Comparison of ENCODE assay signal across 8 mouse cellular contexts in genomic region chr15:85969707-85970153, GRCm38 (mm10).
DNase-seq lines count a peak whose midpoint lies in the region; ATAC-seq and TF ChIP-seq lines count a peak whose summit lies in the region.

No protein-coding gene starts in this region.

- DNase-seq in liver, adult 2 months (ENCODE audit: extremely low read depth, low read depth, low spot score): peak; percentile 40
- peak; percentile 46 to 80 for DNase-seq in adrenal gland, postnatal 36 days
- peak; percentile 86 for DNase-seq in kidney, postnatal 10 days
- DNase-seq in midbrain, postnatal 0 days (ENCODE audit: low spot score): peak; percentile 80
- DNase-seq in B cell, adult 2 months: no peak

- TF ChIP-seq POLR2A in liver, adult 2 months (IDR thresholded peaks at IDR 0.05; ENCODE audit: extremely low read depth, insufficient read depth, low read length): no peak

- H3K36me3 ChIP-seq in liver, adult 2 months (ENCODE audit: control insufficient read depth, insufficient read depth, low read length): no peaks in the 10 kb centered on the region
- H3K36me3 ChIP-seq in liver, embryonic 12.5 days: no peaks in the 10 kb centered on the region
- H3K36me3 ChIP-seq in heart, embryonic 15.5 days: no peaks in the 10 kb centered on the region
- no peaks in the 10 kb centered on the region for H3K36me3 ChIP-seq in midbrain, postnatal 0 days (ENCODE audit: insufficient read depth, low read length)

- H3K9me3 ChIP-seq in liver, embryonic 12.5 days (replicated peaks): no peaks in the 10 kb centered on the region
- H3K9me3 ChIP-seq in heart, embryonic 15.5 days (replicated peaks): no peaks in the 10 kb centered on the region
- no peaks in the 10 kb centered on the region for H3K9me3 ChIP-seq in midbrain, postnatal 0 days (ENCODE audit: low read length)

- no peak for TF ChIP-seq CTCF in liver, adult 2 months (IDR thresholded peaks at IDR 0.05; ENCODE audit: low read depth, low read length)
- no peak for TF ChIP-seq CTCF in midbrain, postnatal 0 days (IDR thresholded peaks at IDR 0.05)

- H3K27me3 ChIP-seq in liver, adult 2 months (ENCODE audit: control insufficient read depth, insufficient read depth, low read length): no peaks in the 10 kb centered on the region
- peaks cover 11% of the 10 kb centered on the region for H3K27me3 ChIP-seq in liver, embryonic 12.5 days (replicated peaks)
- H3K27me3 ChIP-seq in heart, embryonic 15.5 days: no peaks in the 10 kb centered on the region
- no peaks in the 10 kb centered on the region for H3K27me3 ChIP-seq in midbrain, postnatal 0 days (ENCODE audit: insufficient read depth, low read length)

- ATAC-seq in liver, embryonic 12.5 days: no peak
- peak; percentile 87 for ATAC-seq in heart, embryonic 15.5 days (replicated peaks; ENCODE audit: insufficient number of reproducible peaks, insufficient read depth, low FRiP score, low read depth)
- no peak for ATAC-seq in midbrain, postnatal 0 days (ENCODE audit: low FRiP score)
- ATAC-seq in frontal cortex, adult (ENCODE audit: low TSS enrichment): no peak

- H3K79me2 ChIP-seq in liver, adult 2 months (ENCODE audit: control insufficient read depth, insufficient read depth, low read length): no peaks in the 10 kb centered on the region

- H3K4me2 ChIP-seq in liver, embryonic 12.5 days: no peak overlapping the region
- H3K4me2 ChIP-seq in heart, embryonic 15.5 days: peak overlapping the region; percentile 35; the same call in 1 of the 2 replicates
- H3K4me2 ChIP-seq in midbrain, postnatal 0 days (ENCODE audit: low read depth, low read length, poor library complexity, severe bottlenecking): no peak overlapping the region

- H3K27ac ChIP-seq in liver, adult 2 months (replicated peaks; ENCODE audit: insufficient read depth, low read depth, low read length): no peak overlapping the region
- H3K27ac ChIP-seq in liver, embryonic 12.5 days: no peak overlapping the region
- peak overlapping the region; percentile 89 for H3K27ac ChIP-seq in heart, embryonic 15.5 days
- H3K27ac ChIP-seq in midbrain, postnatal 0 days (ENCODE audit: low read depth, low read length): no peak overlapping the region

- H3K4me3 ChIP-seq in liver, adult 2 months (ENCODE audit: insufficient read depth, low read depth, low read length): no peak overlapping the region
- no peak overlapping the region for H3K4me3 ChIP-seq in liver, embryonic 12.5 days
- no peak overlapping the region for H3K4me3 ChIP-seq in heart, embryonic 15.5 days
- no peak overlapping the region for H3K4me3 ChIP-seq in midbrain, postnatal 0 days (ENCODE audit: low read depth, low read length)

- WGBS in liver, adult 2 months: 52% methylated on average over 3 of the region's 3 CpGs
- 50% methylated on average over 3 of the region's 3 CpGs for WGBS in liver, embryonic 12.5 days (ENCODE audit: insufficient replicate concordance)
- WGBS in heart, embryonic 15.5 days: 43% methylated on average over 3 of the region's 3 CpGs
- 51% methylated on average over 3 of the region's 3 CpGs for WGBS in midbrain, postnatal 0 days

- H3K4me1 ChIP-seq in liver, adult 2 months (ENCODE audit: control insufficient read depth, insufficient read depth, low read length): peaks cover 2% of the 10 kb centered on the region; the same call in 1 of the 2 replicates
- H3K4me1 ChIP-seq in liver, embryonic 12.5 days: peaks cover 6% of the 10 kb centered on the region
- peaks cover 32% of the 10 kb centered on the region for H3K4me1 ChIP-seq in heart, embryonic 15.5 days (replicated peaks)
- no peaks in the 10 kb centered on the region; the same call in 1 of the 2 replicates for H3K4me1 ChIP-seq in midbrain, postnatal 0 days (ENCODE audit: insufficient read depth, low read length)

- H3K9ac ChIP-seq in liver, adult 2 months (ENCODE audit: low read depth, low read length): no peak overlapping the region
- H3K9ac ChIP-seq in liver, embryonic 12.5 days: no peak overlapping the region
- H3K9ac ChIP-seq in heart, embryonic 15.5 days: no peak overlapping the region
- no peak overlapping the region for H3K9ac ChIP-seq in midbrain, postnatal 0 days (replicated peaks; ENCODE audit: low read length, poor library complexity, severe bottlenecking)

Comparison
In these comparisons a context has a peak if more than half of its experiments do, and no peak if none do; other contexts are left out.
1. DNase-seq: peak in liver, adult 2 months (single experiment), adrenal gland, postnatal 36 days (2 of 2), kidney, postnatal 10 days (single experiment) and midbrain, postnatal 0 days (single experiment); none in B cell, adult 2 months (0 of 2).